Mouse (Mus musculus) urinary bladder, adult 18-20 months (tissue): ENCODE results near the gene Gm10309.
"Not testable (repeated sequence)": the region's sequence is repeated elsewhere in the genome, so short reads cannot be mapped to it uniquely, and the experiment has no call there.

Experiments
- DNase-seq, 2 experiments: peaks; one replicate each; pipeline ENCODE4 v3.0.0; 2022; ENCODE audit warnings: low spot score in 2 of 2, mixed read lengths in 2 of 2

The Gm10309 gene

DNA sequence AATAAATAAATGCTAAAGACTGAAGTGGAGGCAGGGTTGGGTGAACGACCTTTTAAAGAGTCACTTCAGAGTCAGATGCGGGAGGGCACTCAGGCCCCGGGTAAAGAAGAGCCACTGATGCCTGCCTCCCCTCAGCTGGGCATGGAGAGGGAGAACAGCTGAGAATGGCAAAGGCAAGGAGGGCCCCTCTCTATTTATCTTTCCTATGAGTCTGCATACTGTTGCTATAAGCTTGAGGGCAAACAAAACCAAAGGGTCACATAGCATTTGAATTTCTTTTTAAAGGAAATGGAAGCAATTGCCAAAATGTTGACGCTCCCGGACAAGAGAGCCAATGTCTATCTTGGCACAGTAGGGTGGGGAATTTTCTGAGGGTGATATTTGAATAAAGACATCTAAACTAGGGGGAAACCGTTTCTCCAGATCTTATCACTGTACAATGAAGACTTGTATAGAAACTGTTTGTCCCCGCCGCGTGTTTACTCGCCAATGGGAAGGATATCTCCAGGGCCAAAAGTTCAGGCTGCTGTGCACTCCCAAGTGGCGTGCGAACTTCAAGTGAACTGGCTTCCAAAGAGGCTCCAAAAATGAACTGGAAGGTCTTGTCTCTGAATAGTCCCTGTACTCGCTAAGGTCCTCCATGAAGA is 10.1 kb upstream of the Gm10309 start:
- no peak for DNase-seq

GRCm38 (mm10) chr17:86509871-86510270 is 4.8 kb upstream of the Gm10309 start:
- no peak for DNase-seq

- no peak for DNase-seq
Observed at GRCm38 (mm10) chr17:86508212-86508490, 3.1 kb upstream of the Gm10309 start.

DNA sequence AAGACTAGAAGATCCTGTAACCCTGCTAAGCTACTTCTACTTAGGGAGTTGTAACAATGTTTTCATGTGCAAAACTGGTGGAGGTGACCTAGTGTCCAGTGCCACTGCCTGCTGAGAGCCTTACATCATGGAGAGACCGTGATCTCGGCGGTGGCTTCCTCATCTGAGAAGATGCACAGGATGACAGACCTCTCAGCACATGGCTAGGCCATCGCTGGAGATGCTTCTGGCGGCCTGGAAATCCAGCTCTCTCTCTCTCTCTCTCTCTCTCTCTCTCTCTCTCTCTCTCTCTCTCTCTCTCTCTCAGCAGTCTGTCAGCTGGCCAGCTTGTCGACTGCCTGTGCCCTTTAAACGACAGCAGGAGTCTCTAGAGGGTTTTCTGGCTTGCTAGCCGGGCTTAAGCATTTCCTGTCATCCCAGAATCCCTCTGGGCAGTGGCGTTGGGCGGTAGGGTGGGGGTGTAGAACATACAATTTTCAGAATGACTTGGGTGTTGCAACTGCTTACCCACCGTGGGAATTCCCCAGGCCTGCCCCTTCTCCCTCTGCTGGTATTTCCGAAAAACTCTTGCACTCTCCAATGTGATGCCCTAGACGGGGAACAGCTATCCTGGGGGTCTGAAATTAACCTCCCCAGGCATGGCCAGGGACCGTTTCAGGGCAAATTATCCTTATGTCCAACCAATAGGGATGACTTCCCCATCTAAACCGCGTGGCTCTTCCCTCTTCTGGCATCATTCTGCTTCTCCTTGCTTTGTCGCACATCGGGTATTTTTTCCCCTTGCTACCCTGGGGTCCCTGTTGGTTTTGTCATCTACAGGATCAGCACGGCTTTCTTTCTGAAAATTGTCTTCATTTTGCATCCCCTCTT is 2.5 kb upstream of the Gm10309 start:
- DNase-seq, result no peak

DNA sequence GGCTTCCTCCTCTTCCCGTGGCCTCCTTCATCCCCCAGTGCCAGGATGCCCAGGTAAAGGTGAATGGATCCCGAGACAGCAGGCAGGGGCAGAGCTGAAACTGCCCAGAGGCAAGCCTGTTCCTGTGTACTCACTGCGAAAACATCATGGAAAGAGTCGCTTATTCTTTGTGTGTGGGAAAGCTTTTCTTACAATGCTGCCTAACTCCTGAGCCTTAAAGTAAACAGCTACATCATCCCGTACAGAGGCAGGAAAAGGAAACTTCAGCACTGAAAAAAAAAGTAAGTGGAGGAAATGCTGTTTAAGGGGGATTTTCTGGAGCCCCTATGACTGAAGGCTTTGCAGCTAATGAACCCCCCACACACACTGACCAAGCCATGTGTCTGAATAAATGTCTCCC is 1.8 kb upstream of the Gm10309 start:
- no peak for DNase-seq

DNA sequence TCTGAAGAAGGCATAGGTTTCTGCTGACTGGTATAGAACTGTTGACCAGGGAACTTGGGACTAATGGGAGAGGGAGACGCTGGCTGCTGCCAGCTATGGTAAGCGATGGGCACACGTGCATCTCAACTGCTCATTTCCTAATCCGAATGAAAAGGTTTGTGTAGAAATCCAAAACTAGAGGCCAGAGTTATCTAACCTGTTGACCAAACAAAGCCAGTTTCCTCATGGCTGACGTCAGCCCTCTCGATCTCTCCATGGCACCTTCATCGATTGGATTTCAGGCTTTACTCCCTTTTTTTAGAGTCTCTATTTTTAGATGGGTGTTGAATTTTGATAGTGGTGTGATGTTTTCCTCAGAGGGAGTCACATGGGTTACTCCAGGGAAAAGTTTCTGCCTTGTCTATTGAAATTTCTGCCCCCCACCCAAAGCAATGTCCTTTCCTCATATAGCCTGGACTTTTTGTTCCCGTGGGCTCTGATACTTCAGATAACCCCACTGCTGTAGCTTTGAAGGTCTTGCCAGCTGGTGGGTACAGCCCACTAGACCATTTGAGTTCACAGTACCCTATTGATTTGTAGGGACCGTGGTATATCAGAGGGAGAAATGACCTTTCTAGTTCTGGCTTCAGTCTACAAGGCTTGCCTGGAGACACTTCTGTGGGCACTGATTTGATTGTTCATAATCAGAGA is 1.7 kb downstream of the Gm10309 start:
- DNase-seq, result no peak

- DNase-seq, result no peak
Observed at GRCm38 (mm10) chr17:86501393-86501792, 3.6 kb downstream of the Gm10309 start.

- no peak for DNase-seq
Observed at GRCm38 (mm10) chr17:86499359-86500045, 5.5 kb downstream of the Gm10309 start.

DNA sequence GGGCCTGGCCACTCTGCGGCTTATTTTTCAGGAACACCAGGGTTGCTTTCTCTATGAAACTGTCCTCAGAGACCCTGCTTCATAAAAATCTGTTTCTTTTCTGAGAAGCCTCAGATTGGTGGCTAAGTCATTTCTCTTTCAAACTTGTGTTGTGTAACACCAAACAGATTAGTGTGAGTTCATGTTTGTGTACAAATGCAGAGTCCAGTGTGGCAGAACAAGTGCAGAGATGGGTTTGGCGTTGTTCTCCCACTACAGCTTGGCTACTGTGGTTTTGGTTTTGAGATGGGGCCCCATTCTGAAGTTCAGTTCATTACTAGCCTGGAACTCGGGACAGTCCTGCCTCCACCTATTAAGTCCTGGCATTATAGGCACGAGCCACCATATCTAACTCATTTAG is 7.7 kb downstream of the Gm10309 start:
- DNase-seq, result no peak

DNA sequence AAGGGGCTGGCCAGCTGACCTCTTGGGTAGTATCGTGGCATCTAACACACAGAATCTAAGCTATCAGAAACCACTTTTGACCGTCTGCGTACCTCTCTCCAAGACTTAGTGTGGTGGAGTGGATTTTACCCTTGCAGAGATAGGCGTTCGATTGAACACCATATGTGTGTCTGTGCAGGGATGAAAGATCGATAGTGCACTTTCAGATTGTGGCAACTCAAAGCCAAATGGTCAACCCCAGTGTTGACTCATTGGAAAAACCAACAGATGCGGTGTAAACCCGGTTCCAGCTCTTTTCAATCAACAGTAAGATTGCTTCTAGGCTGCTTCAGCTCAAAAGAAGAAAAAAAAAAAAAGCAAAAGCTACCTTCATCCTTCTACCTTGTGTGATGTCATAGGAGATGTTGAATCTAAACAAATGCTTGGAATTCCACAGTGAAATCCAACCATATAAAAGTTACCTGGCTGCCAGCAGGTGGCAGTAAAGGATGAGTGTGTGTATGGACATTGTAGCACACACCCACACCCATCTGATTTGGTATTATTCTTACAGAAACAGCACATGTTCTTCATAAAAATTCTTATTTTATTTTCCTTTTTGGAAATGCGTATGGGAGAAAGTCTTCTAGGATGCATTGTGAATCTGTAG is 8.8 kb downstream of the Gm10309 start:
- DNase-seq, result no peak

DNA sequence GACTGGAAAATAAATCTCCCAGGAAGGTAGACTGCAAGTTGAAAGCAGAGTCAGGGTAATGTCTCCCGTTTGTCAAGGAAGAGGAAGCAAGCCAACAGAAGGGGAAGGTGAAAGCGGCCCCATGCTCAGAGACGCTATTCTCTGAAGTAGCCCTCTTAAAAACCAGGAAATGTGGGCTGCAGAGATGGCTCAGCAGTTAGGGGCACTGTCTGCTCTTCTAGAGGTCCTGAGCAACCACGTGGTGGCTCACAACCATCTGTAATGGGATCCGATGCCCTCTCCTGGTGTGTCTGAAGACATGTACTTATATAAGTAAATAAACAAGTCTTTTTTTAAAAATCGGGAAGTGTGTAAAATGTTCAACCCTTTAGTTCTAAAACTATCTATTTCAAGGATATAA is 10.1 kb downstream of the Gm10309 start:
- DNase-seq, result no peak

GRCm38 (mm10) chr17:86494494-86494893 is 10.5 kb downstream of the Gm10309 start:
- DNase-seq, result peak in 1 of 2 experiments; percentile 13

GRCm38 (mm10) chr17:86493891-86494420 is 11.1 kb downstream of the Gm10309 start:
- DNase-seq, result no peak

DNA sequence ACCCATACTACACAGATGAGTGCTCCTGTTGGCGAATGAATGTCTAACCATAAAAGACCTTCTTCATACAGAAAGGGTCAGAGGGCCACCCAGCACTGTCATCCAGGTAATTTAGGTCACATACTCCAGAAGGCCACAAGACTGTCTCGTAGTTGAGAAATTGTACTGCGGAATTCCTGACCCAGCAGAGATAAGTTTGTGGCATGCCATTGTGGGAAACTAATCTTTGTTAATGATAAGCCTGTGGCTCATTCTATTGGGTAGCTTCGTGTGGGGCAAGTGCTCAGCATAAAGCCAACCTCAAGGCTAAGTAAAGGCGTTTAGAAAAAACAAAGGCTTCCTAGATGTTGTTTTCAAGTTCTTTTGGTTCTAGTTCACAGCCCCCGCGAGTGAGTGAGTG is 12.7 kb downstream of the Gm10309 start:
- no peak for DNase-seq

GRCm38 (mm10) chr17:86489827-86490226 is 15.2 kb downstream of the Gm10309 start:
- no peak for DNase-seq

GRCm38 (mm10) chr17:86487450-86487849 is 17.6 kb downstream of the Gm10309 start:
- DNase-seq, result no peak

- no peak for DNase-seq
Observed at GRCm38 (mm10) chr17:86486657-86487056, 18.4 kb downstream of the Gm10309 start.

- peak; percentile 67 to 68 for DNase-seq
Observed at GRCm38 (mm10) chr17:86484087-86484737, 20.8 kb downstream of the Gm10309 start.

- DNase-seq, result no peak
Observed at GRCm38 (mm10) chr17:86482675-86483074, 22.4 kb downstream of the Gm10309 start.

- no peak for DNase-seq
Observed at GRCm38 (mm10) chr17:86479406-86479805, 25.6 kb downstream of the Gm10309 start.

DNA sequence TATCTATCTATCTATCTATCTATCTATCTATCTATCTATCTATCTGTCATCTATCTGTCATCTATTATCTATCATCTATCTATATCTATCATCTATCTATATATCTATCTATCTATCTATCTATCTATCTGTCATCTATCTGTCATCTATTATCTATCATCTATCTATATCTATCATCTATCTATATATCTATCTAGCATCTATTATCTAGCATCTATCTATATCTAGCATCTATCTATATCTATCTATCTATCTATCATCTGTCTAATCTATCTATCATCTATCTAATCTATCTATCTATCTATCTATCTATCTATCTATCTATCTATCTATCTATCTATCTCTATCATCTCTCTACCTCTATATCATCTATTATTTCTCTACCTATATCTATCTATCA is 27.6 kb downstream of the Gm10309 start:
- not testable (repeated sequence) for DNase-seq
